Mouse (Mus musculus): ENCODE results near the gene Tmc4.

Tmc4 gene

GRCm38 (mm10) chr7:3629543-3630477 is 47.5 kb downstream of the Tmc4 start, which contains the start of the genes Tfpt and Prpf31:
Gene Tfpt (minus strand): TSS chr7:3629929.
Gene Prpf31 (plus strand): TSS chr7:3629985.
- peak; percentile 94 for DNase-seq

GRCm38 (mm10) chr7:3629030-3629429 is 48.3 kb downstream of the Tmc4 start:
- DNase-seq, result no peak

GRCm38 (mm10) chr7:3617242-3617995 is 59.9 kb downstream of the Tmc4 start, which contains the start of gene Ndufa3:
Gene Ndufa3 (plus strand): TSS chr7:3617373.
- DNase-seq, result peak; percentile 92

GRCm38 (mm10) chr7:3616389-3617241 is 60.7 kb downstream of the Tmc4 start:
- no peak for DNase-seq

GRCm38 (mm10) chr7:3616057-3616388 is 61.3 kb downstream of the Tmc4 start, which contains the start of gene Oscar:
Gene Oscar (minus strand): TSS chr7:3616157.
- DNase-seq, result no peak

Measured in kidney, postnatal 10 days (tissue).